Mouse (Mus musculus) hindlimb bud, embryonic 11.5 days (tissue): Measurements from ENCODE around the gene Grik5.
A peak's percentile ranks its signal among the peaks of the same experiment; 100 is the strongest.

Experiments used
- DNase-seq: peaks from one replicate; pipeline ENCODE4 v3.0.0-alpha.2; 2012; ENCODE audit warnings: low read depth, low spot score; ENCODE audit errors: extremely low spot score

Grik5 gene

GRCm38 (mm10) chr7:24993081-24993480, 79.1 kb downstream of the Grik5 start:
- no peak for DNase-seq

- no peak for DNase-seq
Observed at GRCm38 (mm10) chr7:24990478-24990877, 81.7 kb downstream of the Grik5 start.

GRCm38 (mm10) chr7:24987941-24988340, 84.2 kb downstream of the Grik5 start:
- no peak for DNase-seq

- DNase-seq: no peak
Observed at GRCm38 (mm10) chr7:24985799-24986198, 86.3 kb downstream of the Grik5 start.

- no peak for DNase-seq
Observed at GRCm38 (mm10) chr7:24984307-24984706, 87.8 kb downstream of the Grik5 start.

- DNase-seq: no peak
Observed at GRCm38 (mm10) chr7:24983396-24983795, 88.8 kb downstream of the Grik5 start.

- no peak for DNase-seq
Observed at GRCm38 (mm10) chr7:24980439-24980838, 91.7 kb downstream of the Grik5 start.

GRCm38 (mm10) chr7:24978781-24979180, 93.4 kb downstream of the Grik5 start:
- no peak for DNase-seq

- DNase-seq: peak; percentile 76
Observed at GRCm38 (mm10) chr7:24974893-24975595, 97.1 kb downstream of the Grik5 start.

- DNase-seq: no peak
Observed at GRCm38 (mm10) chr7:24973902-24974301, 98.2 kb downstream of the Grik5 start.

- DNase-seq: no peak
Observed at GRCm38 (mm10) chr7:24973208-24973607, 98.9 kb downstream of the Grik5 start.

GRCm38 (mm10) chr7:24971972-24972893, 99.9 kb downstream of the Grik5 start, which contains the start of gene Rabac1:
Gene Rabac1, minus strand, starts transcription at chr7:24972754.
- peak; percentile 89 for DNase-seq

GRCm38 (mm10) chr7:24971261-24971971, 100.7 kb downstream of the Grik5 start:
- no peak for DNase-seq

GRCm38 (mm10) chr7:24970341-24970740, 101.8 kb downstream of the Grik5 start:
- no peak for DNase-seq

- no peak for DNase-seq
Observed at GRCm38 (mm10) chr7:24969805-24970204, 102.3 kb downstream of the Grik5 start.

GRCm38 (mm10) chr7:24968463-24968862, 103.7 kb downstream of the Grik5 start:
- no peak for DNase-seq

GRCm38 (mm10) chr7:24967966-24968365, 104.2 kb downstream of the Grik5 start:
- DNase-seq: no peak

- DNase-seq: peak; percentile 82
Observed at GRCm38 (mm10) chr7:24964897-24965535, 107.1 kb downstream of the Grik5 start.

- no peak for DNase-seq
Observed at GRCm38 (mm10) chr7:24964288-24964687, 107.9 kb downstream of the Grik5 start.
